9 mouse cellular contexts compared by ENCODE assay signal in genomic region chr8:12730780-12731179, GRCm38 (mm10). TPM values are rescaled to one million over a fixed set of nuclear protein-coding genes. Genes with fewer than 3 reads are reported as not detected.
DNase-seq lines count a peak whose midpoint lies in the region; ATAC-seq and TF ChIP-seq lines count a peak whose summit lies in the region.
"Had no signal": no experiment of that assay in that cellular context is flagged by ENCODE, and none has a peak within 500 bp of the region (broad histone marks: within the 10 kb centered on the region; RNA-seq: fewer than 3 reads in every experiment).

No protein-coding gene starts in this region.

- no peaks in the 10 kb centered on the region for H3K36me3 ChIP-seq in forebrain, embryonic 11.5 days (ENCODE audit: control insufficient read depth, insufficient read depth, low read length)
- no peaks in the 10 kb centered on the region for H3K36me3 ChIP-seq in lung, embryonic 14.5 days (ENCODE audit: insufficient read depth)
- H3K36me3 ChIP-seq: limb, embryonic 12.5 days had no signal

- H3K9ac ChIP-seq in forebrain, embryonic 11.5 days (ENCODE audit: low read length), result no peak overlapping the region
- H3K9ac ChIP-seq in lung, embryonic 14.5 days, result no peak overlapping the region
- H3K9ac ChIP-seq: limb, embryonic 12.5 days had no signal

- H3K27me3 ChIP-seq in forebrain, embryonic 11.5 days (ENCODE audit: control insufficient read depth, insufficient read depth, low read length), result no peaks in the 10 kb centered on the region
- H3K27me3 ChIP-seq in lung, embryonic 14.5 days (ENCODE audit: insufficient read depth, low read length), result no peaks in the 10 kb centered on the region
- H3K27me3 ChIP-seq: limb, embryonic 12.5 days had no signal

- peak; percentile 42 for DNase-seq in gastrocnemius, adult 18-20 months (ENCODE audit: low spot score)
- DNase-seq in gastrocnemius, adult 8-10 months (ENCODE audit: low spot score in 2 of 2), result no peak
- peak; percentile 52 for DNase-seq in Muller cell, postnatal 12 days (ENCODE audit: inconsistent ontology term)
- peak; percentile 85 for DNase-seq in forebrain, embryonic 11.5 days (ENCODE audit: low spot score)
- peak; percentile 69 for DNase-seq in lung, embryonic 14.5 days
- DNase-seq in layer of hippocampus, postnatal 14 days (ENCODE audit: low spot score in 2 of 2), result no peak
- DNase-seq in spleen, adult 18-20 months, result no peak
- no peak for DNase-seq in urinary bladder, postnatal 25 days (ENCODE audit: low spot score)

- no peak overlapping the region for H3K4me2 ChIP-seq in forebrain, embryonic 11.5 days (ENCODE audit: low read depth, low read length, severe bottlenecking)
- H3K4me2 ChIP-seq in lung, embryonic 14.5 days, result no peak overlapping the region
- H3K4me2 ChIP-seq: limb, embryonic 12.5 days had no signal

- no peak overlapping the region for H3K4me3 ChIP-seq in forebrain, embryonic 11.5 days (ENCODE audit: low read depth, low read length)
- H3K4me3 ChIP-seq in lung, embryonic 14.5 days (ENCODE audit: low read depth, low read length), result no peak overlapping the region
- H3K4me3 ChIP-seq: limb, embryonic 12.5 days had no signal

- TF ChIP-seq CTCF in lung, embryonic 14.5 days (IDR thresholded peaks at IDR 0.05; ENCODE audit: low read depth), result no peak

- 25% methylated on average over 5 of the region's 5 CpGs for WGBS in forebrain, embryonic 11.5 days
- 53% methylated on average over 5 of the region's 5 CpGs for WGBS in lung, embryonic 14.5 days

- H3K27ac ChIP-seq in forebrain, embryonic 11.5 days (ENCODE audit: low read depth, low read length), result peak overlapping the region; percentile 38; the same call in 1 of the 2 replicates
- H3K27ac ChIP-seq in lung, embryonic 14.5 days (ENCODE audit: low read depth), result 0 out of 2 replicates have a peak overlapping the region, but pooled peaks have one; percentile 33
- H3K27ac ChIP-seq: limb, embryonic 12.5 days had no signal

- peak; percentile 94 for ATAC-seq in forebrain, embryonic 11.5 days (replicated peaks; ENCODE audit: low FRiP score)
- peak; percentile 75 for ATAC-seq in lung, embryonic 14.5 days (ENCODE audit: insufficient read depth)

- no peaks in the 10 kb centered on the region for H3K9me3 ChIP-seq in forebrain, embryonic 11.5 days (ENCODE audit: control insufficient read depth, low read length)
- H3K9me3 ChIP-seq in lung, embryonic 14.5 days (ENCODE audit: low read depth, low read length), result no peaks in the 10 kb centered on the region
- H3K9me3 ChIP-seq: limb, embryonic 12.5 days had no signal

- H3K4me1 ChIP-seq in forebrain, embryonic 11.5 days (replicated peaks; ENCODE audit: control insufficient read depth, insufficient read depth, low read length), result peaks cover 3% of the 10 kb centered on the region; the same call in 1 of the 2 replicates
- no peaks in the 10 kb centered on the region for H3K4me1 ChIP-seq in lung, embryonic 14.5 days (ENCODE audit: insufficient read depth)
- H3K4me1 ChIP-seq: limb, embryonic 12.5 days had no signal

RNA-seq across cellular contexts. Expression of gene Atp11a, which starts 26.0 kb away (rescaled TPM):
- total RNA-seq in gastrocnemius, adult 18-20 months (2021), result 10 to 100 TPM; 24.9 to 25.3 TPM
- 10 to 100 TPM; 22.9 to 33.6 (median 27.0) TPM for total RNA-seq in gastrocnemius, adult 8-10 months (2022)
- polyA plus RNA-seq in forebrain, embryonic 11.5 days (2014; fragmentation: Nextera tagmentation; extraction: Ambion mirVana), result 18.5 and 18.9 TPM in 2 replicates
- 23.2 and 26.7 TPM in 2 replicates for polyA plus RNA-seq in lung, embryonic 14.5 days (2014; fragmentation: Nextera tagmentation; extraction: Ambion mirVana)
- total RNA-seq in layer of hippocampus, postnatal 14 days (2021), result 10 to 100 TPM; 58.0 to 62.5 TPM

RNA-seq across cellular contexts. Expression of gene Tubgcp3, which starts 58.7 kb away (rescaled TPM):
- total RNA-seq in gastrocnemius, adult 18-20 months (2021), result 1 to 10 TPM; 7.8 to 8.1 TPM
- total RNA-seq in gastrocnemius, adult 8-10 months (2022), result 1 to 10 TPM; 7.5 to 8.5 (median 7.9) TPM
- 67.4 and 68.3 TPM in 2 replicates for polyA plus RNA-seq in forebrain, embryonic 11.5 days (2014; fragmentation: Nextera tagmentation; extraction: Ambion mirVana)
- polyA plus RNA-seq in lung, embryonic 14.5 days (2014; fragmentation: Nextera tagmentation; extraction: Ambion mirVana), result 57.2 and 59.3 TPM in 2 replicates
- total RNA-seq in layer of hippocampus, postnatal 14 days (2021), result 10 to 100 TPM; 29.6 to 29.8 TPM

Comparison
In these comparisons a context has a peak if more than half of its experiments do, and no peak if none do; other contexts are left out.
1. DNase-seq: peak in gastrocnemius, adult 18-20 months (single experiment), Muller cell, postnatal 12 days (single experiment), forebrain, embryonic 11.5 days (single experiment) and lung, embryonic 14.5 days (single experiment); none in gastrocnemius, adult 8-10 months (0 of 2), layer of hippocampus, postnatal 14 days (0 of 2), spleen, adult 18-20 months (0 of 2) and urinary bladder, postnatal 25 days (single experiment).